Mouse (Mus musculus): ENCODE data around the gene Prkd2.

- TF ChIP-seq POLR2A (IDR thresholded peaks at IDR 0.05; ENCODE audit: extremely low read depth, insufficient read depth, low read length) (no peak), CTCF (IDR thresholded peaks at IDR 0.05; ENCODE audit: extremely low read depth, insufficient read depth, low read length) (peak; percentile 86)
These were observed 31.5 kb downstream of the Prkd2 start for GRCm38 (mm10) chr7:16874190-16874589.

All from cortical plate, adult 2 months (tissue).